Mouse (Mus musculus) embryonic fibroblast, embryonic 13.5 days (primary cell): ENCODE results near the gene Cltrn.

Experiments
- CTCF ChIP-seq: IDR thresholded peaks from 2 replicates; pipeline ENCODE4 v1.5.1; 2011; ENCODE audit warnings: mild to moderate bottlenecking, control low read depth, low read length, moderate library complexity, borderline replicate concordance; ENCODE audit not compliant: insufficient read depth
- POLR2A ChIP-seq: IDR thresholded peaks from 2 replicates; pipeline ENCODE4 v1.6.1; 2011; ENCODE audit warnings: low read depth, mild to moderate bottlenecking, control low read depth, low read length, moderate library complexity

DNA sequence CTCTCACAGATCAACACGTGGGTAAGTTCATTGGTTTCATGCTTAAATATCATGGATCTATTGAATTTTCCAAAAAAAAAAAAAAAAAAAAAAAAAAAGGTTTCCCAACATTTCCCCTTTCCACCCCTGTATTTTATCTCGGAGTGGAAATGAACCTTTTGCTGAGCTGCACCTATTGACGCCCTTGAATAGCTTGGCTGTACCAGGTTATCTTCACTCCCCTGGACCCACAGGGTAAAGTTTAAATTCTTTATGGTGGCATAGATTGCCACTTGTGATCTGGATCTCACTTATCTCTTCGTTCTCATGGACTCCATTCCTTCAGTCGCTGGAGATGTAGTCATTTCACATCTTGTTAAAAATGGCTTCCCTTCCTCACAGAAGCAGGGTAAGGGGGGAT, 66.0 kb downstream of the Cltrn start:
- TF ChIP-seq POLR2A (no peak), CTCF (no peak)
